Mouse (Mus musculus): ENCODE measurements around the gene Zap70. TPM values are rescaled to one million over a fixed set of nuclear protein-coding genes. Genes with fewer than 3 reads are reported as not detected.

Zap70 gene
- total and polyA plus RNA-seq, 3 experiments = 0.23 to 0.25 TPM; not detected in 1

DNA sequence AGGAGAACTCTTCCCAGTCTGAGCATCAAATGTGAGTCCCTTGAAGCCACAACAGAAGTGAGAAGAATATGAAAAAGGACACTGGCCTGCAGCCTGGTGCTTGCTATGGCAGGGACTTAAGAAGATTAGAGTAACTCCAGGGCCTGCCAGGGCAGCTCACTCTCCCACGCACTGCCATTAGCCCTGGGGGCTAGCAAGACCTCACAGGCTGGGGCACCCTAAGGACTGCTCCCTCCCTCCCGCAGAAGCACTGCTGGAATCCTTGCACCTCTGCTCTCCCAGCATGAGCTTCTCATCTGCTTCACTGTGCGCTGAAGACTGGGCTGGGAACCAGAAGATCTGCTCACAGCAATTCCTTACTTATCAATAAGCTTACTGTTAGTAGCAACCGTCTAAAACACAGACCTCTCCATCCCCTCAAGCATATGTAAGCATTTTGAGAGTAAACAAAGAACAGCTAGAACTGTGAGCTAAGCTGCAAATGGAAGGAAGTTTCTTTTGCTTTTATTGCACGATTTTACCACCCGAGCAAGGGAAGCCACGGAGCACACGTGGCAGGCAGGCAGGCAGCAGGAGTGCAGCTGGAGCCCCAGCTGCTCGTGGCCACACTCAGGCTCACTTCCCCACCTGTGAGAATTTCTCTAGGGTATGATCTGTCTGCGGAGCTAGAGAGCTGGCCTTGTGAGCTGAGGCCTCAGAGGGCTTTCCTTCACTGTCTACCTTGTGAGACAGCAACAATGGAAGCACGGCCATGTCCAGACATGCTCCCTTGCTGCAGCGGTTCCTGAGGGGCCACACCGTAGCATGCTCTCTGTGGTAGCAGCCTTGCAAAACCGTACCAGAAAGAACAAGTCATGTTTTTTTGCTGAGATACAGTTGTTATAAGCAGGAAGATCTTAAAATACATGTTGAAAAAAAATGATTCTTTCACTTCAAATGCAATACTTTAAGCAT, 69.6 kb downstream of the Zap70 start:
- TF ChIP-seq TCF12 (IDR thresholded peaks at IDR 0.05; ENCODE audit: low read depth, low read length) (peak; percentile 84), HCFC1 (IDR thresholded peaks at IDR 0.05; ENCODE audit: low read depth, low read length) (no peak), ELF1 (IDR thresholded peaks at IDR 0.05; ENCODE audit: low read depth, low read length) (no peak), JUND (conservative IDR thresholded peaks at IDR 0.05; ENCODE audit: low read depth, low read length) (no peak), CTCF (conservative IDR thresholded peaks at IDR 0.05 in 1 of 2, IDR thresholded peaks at IDR 0.05 in 1 of 2; ENCODE audit: low read depth in 2 of 2, low read length in 2 of 2) (no peak), RAD21 (IDR thresholded peaks at IDR 0.05; ENCODE audit: low read depth, low read length) (no peak; the same call in 1 of the 2 replicates), ETS1 (conservative IDR thresholded peaks at IDR 0.05; ENCODE audit: low read depth, low read length) (peak; percentile 59), MYC (IDR thresholded peaks at IDR 0.05; ENCODE audit: low read depth, low read length) (0 out of 2 replicates have a peak, but pooled peaks have one; percentile 45), BHLHE40 (IDR thresholded peaks at IDR 0.05; ENCODE audit: low read depth, low read length) (peak; percentile 76), MXI1 (IDR thresholded peaks at IDR 0.05; ENCODE audit: low read depth, low read length) (peak; percentile 41; the same call in 1 of the 2 replicates), POLR2A (IDR thresholded peaks at IDR 0.05; ENCODE audit: low read depth, low read length) (no peak), E2F4 (IDR thresholded peaks at IDR 0.05; ENCODE audit: insufficient replicate concordance, low read depth, low read length) (no peak), PAX5 (IDR thresholded peaks at IDR 0.05; ENCODE audit: low read length) (no peak), EP300 (IDR thresholded peaks at IDR 0.05; ENCODE audit: low read length) (peak; percentile 45; the same call in 1 of the 2 replicates), SMC3 (IDR thresholded peaks at IDR 0.05; ENCODE audit: low read depth, low read length) (no peak), SIN3A (IDR thresholded peaks at IDR 0.05; ENCODE audit: low read length) (no peak), CHD1 (IDR thresholded peaks at IDR 0.05; ENCODE audit: low read depth, low read length) (peak; percentile 42; the same call in 1 of the 2 replicates), JUN (IDR thresholded peaks at IDR 0.05; ENCODE audit: insufficient read depth, low read depth, low read length) (no peak), USF1 (IDR thresholded peaks at IDR 0.05; ENCODE audit: low read depth, low read length) (no peak), UBTF (IDR thresholded peaks at IDR 0.05; ENCODE audit: low read depth, low read length) (no peak), MAX (IDR thresholded peaks at IDR 0.05; ENCODE audit: low read length) (peak; percentile 59; the same call in 1 of the 2 replicates), IRF4 (IDR thresholded peaks at IDR 0.05; ENCODE audit: low read depth, low read length) (0 out of 2 replicates have a peak, but pooled peaks have one; percentile 8), MAZ (IDR thresholded peaks at IDR 0.05; ENCODE audit: low read depth, low read length) (no peak), NRF1 (IDR thresholded peaks at IDR 0.05; ENCODE audit: low read depth, low read length) (no peak), GABPA (IDR thresholded peaks at IDR 0.05; ENCODE audit: insufficient replicate concordance, low read depth, low read length) (no peak)
- peak; percentile 38 for DNase-seq (ENCODE audit: extremely low read depth)

More for the DNA sequence above, 69.6 kb downstream of the Zap70 start:
- Histone ChIP-seq H3K4me2 (ENCODE audit: insufficient read depth, low read depth, poor library complexity, severe bottlenecking) (no peak overlapping the region), H3K27me3 (replicated peaks) (no peaks in the 10 kb centered on the region), H3K9me3 (replicated peaks; ENCODE audit: low read length) (no peaks in the 10 kb centered on the region), H3K79me2 (replicated peaks; ENCODE audit: control insufficient read depth, extremely low read depth, insufficient read depth, poor library complexity, severe bottlenecking) (no peaks in the 10 kb centered on the region), H3K4me1 (ENCODE audit: control insufficient read depth in 1 of 2, insufficient read depth in 2 of 2) (peaks cover 5 to 17% of the 10 kb centered on the region in 2 experiments), H3K36me3 (replicated peaks in 1 of 2; ENCODE audit: control insufficient read depth in 1 of 2, insufficient read depth in 1 of 2, low read length in 1 of 2) (peaks cover 34 to 76% of the 10 kb centered on the region in 2 experiments), H3K27ac (ENCODE audit: insufficient read depth, low read depth) (peak overlapping the region; percentile 22; the same call in 1 of the 2 replicates), H3K9ac (ENCODE audit: insufficient read depth, low read depth) (no peak overlapping the region; the same call in 1 of the 2 replicates), H3K4me3 (replicated peaks in 1 of 3; ENCODE audit: low read depth in 2 of 3, low read length in 2 of 3, poor library complexity in 1 of 3) (no peak overlapping the region)
- dilution Hi-C loops (cut with MboI; ENCODE audit: extremely low pct_ligation_motif_present, extremely low pct_unique_long_range_greater_than_20kb, low sequenced_read_pairs) = no loop called here
- in situ Hi-C loops (cut with MboI; ENCODE audit: low pct_ligation_motif_present, low pct_unique_long_range_greater_than_20kb, low sequenced_read_pairs) = no loop called here

Other genes with a start within 250 kb of the Zap70 start
- gene Cnnm3, start 249.9 kb upstream of the Zap70 start, total RNA-seq (2012; rRNA removed) = 8.4 and 9.2 TPM in 2 replicates
- 2.8 and 3.0 TPM in 2 replicates for gene Cnnm3, start 249.9 kb upstream of the Zap70 start, total RNA-seq (2014; rRNA removed)
- 7.1 and 8.8 TPM in 2 replicates for gene Cnnm3, start 249.9 kb upstream of the Zap70 start, polyA plus RNA-seq (2012; ENCODE audit: insufficient read length, low read depth)
- 6.1 and 6.7 TPM in 2 replicates for gene Ankrd23, start 224.9 kb upstream of the Zap70 start, total RNA-seq (2012; rRNA removed)
- gene Ankrd23, start 224.9 kb upstream of the Zap70 start, total RNA-seq (2014; rRNA removed) = 2.8 and 4.1 TPM in 2 replicates
- 3.7 and 4.9 TPM in 2 replicates for gene Ankrd23, start 224.9 kb upstream of the Zap70 start, polyA plus RNA-seq (2012; ENCODE audit: insufficient read length, low read depth)
- gene Gm42417, start 222.4 kb upstream of the Zap70 start, total RNA-seq (2012; rRNA removed) = 0.08 TPM in 1 of 2 replicates, not detected in the other
- not detected in 2 replicates for gene Gm42417, start 222.4 kb upstream of the Zap70 start, total RNA-seq (2014; rRNA removed)
- 1.7 and 3.9 TPM in 2 replicates for gene Gm42417, start 222.4 kb upstream of the Zap70 start, polyA plus RNA-seq (2012; ENCODE audit: insufficient read length, low read depth)
- 11.6 and 14.8 TPM in 2 replicates for gene Ankrd39, start 214.4 kb upstream of the Zap70 start, total RNA-seq (2012; rRNA removed)
- gene Ankrd39, start 214.4 kb upstream of the Zap70 start, total RNA-seq (2014; rRNA removed) = 4.3 and 5.1 TPM in 2 replicates
- 8.5 and 11.6 TPM in 2 replicates for gene Ankrd39, start 214.4 kb upstream of the Zap70 start, polyA plus RNA-seq (2012; ENCODE audit: insufficient read length, low read depth)
- 2.2 and 3.4 TPM in 2 replicates for gene Sema4c, start 203.4 kb upstream of the Zap70 start, total RNA-seq (2012; rRNA removed)
- 0.63 and 0.70 TPM in 2 replicates for gene Sema4c, start 203.4 kb upstream of the Zap70 start, total RNA-seq (2014; rRNA removed)
- gene Sema4c, start 203.4 kb upstream of the Zap70 start, polyA plus RNA-seq (2012; ENCODE audit: insufficient read length, low read depth) = 1.5 and 1.7 TPM in 2 replicates
- gene Fam178b, start 78.6 kb upstream of the Zap70 start, total RNA-seq (2012; rRNA removed) = not detected in 2 replicates
- not detected in 2 replicates for gene Fam178b, start 78.6 kb upstream of the Zap70 start, total RNA-seq (2014; rRNA removed)
- 0.50 TPM in 1 of 2 replicates, not detected in the other for gene Fam178b, start 78.6 kb upstream of the Zap70 start, polyA plus RNA-seq (2012; ENCODE audit: insufficient read length, low read depth)
- 448 and 523 TPM in 2 replicates for gene Cox5b, start 70.3 kb upstream of the Zap70 start, total RNA-seq (2012; rRNA removed)
- 476 and 504 TPM in 2 replicates for gene Cox5b, start 70.3 kb upstream of the Zap70 start, total RNA-seq (2014; rRNA removed)
- 538 and 599 TPM in 2 replicates for gene Cox5b, start 70.3 kb upstream of the Zap70 start, polyA plus RNA-seq (2012; ENCODE audit: insufficient read length, low read depth)
- gene 4933424G06Rik, start 51.6 kb upstream of the Zap70 start, total RNA-seq (2012; rRNA removed) = not detected in 2 replicates
- 0.49 TPM in 1 of 2 replicates, not detected in the other for gene 4933424G06Rik, start 51.6 kb upstream of the Zap70 start, total RNA-seq (2014; rRNA removed)
- gene 4933424G06Rik, start 51.6 kb upstream of the Zap70 start, polyA plus RNA-seq (2012; ENCODE audit: insufficient read length, low read depth) = not detected in 2 replicates
- 66.2 and 81.8 TPM in 2 replicates for gene Actr1b, start 47.4 kb upstream of the Zap70 start, total RNA-seq (2012; rRNA removed)
- 61.0 and 63.6 TPM in 2 replicates for gene Actr1b, start 47.4 kb upstream of the Zap70 start, total RNA-seq (2014; rRNA removed)
- gene Actr1b, start 47.4 kb upstream of the Zap70 start, polyA plus RNA-seq (2012; ENCODE audit: insufficient read length, low read depth) = 71.2 and 76.6 TPM in 2 replicates
- 10.1 and 11.5 TPM in 2 replicates for gene Tmem131, start 181.9 kb downstream of the Zap70 start, total RNA-seq (2012; rRNA removed)
- 8.3 and 9.7 TPM in 2 replicates for gene Tmem131, start 181.9 kb downstream of the Zap70 start, total RNA-seq (2014; rRNA removed)
- 31.0 and 39.9 TPM in 2 replicates for gene Tmem131, start 181.9 kb downstream of the Zap70 start, polyA plus RNA-seq (2012; ENCODE audit: insufficient read length, low read depth)